Mouse (Mus musculus) hindbrain, embryonic 11.5 days (tissue): ENCODE measurements around the gene Fhod1. TPM values are rescaled to one million over a fixed set of nuclear protein-coding genes. Genes with fewer than 3 reads are reported as not detected.

Experiments
- ATAC-seq: fragments of 200-750 bp; cut with Nextera tagmentation; 2 replicates; pipeline ENCODE4 v1.8.0; 2017; ENCODE audit warnings: mild to moderate bottlenecking, moderate TSS enrichment, moderate library complexity; ENCODE audit not compliant: low FRiP score
- DNase-seq: peaks from one replicate; pipeline ENCODE4 v3.0.0-alpha.2; 2015; ENCODE audit warnings: low spot score
- H3K27ac ChIP-seq: fragments of 300-500 bp; sonication (generic); 2 replicates; pipeline ENCODE4 v1.5.1; 2014; ENCODE audit warnings: mild to moderate bottlenecking, low read depth, low read length
- H3K27me3 ChIP-seq: fragments of 300-500 bp; sonication (generic); 2 replicates; pipeline ENCODE4 v1.6.1; 2014; ENCODE audit warnings: mild to moderate bottlenecking, low read length, moderate library complexity, mixed read lengths; ENCODE audit not compliant: control insufficient read depth, insufficient read depth
- H3K36me3 ChIP-seq: fragments of 300-500 bp; sonication (generic); 2 replicates; pipeline ENCODE4 v1.6.1; 2014; ENCODE audit warnings: mild to moderate bottlenecking, low read length, moderate library complexity, mixed read lengths; ENCODE audit not compliant: control insufficient read depth, insufficient read depth
- H3K4me1 ChIP-seq: fragments of 300-500 bp; sonication (generic); replicated peaks from 2 replicates; pipeline ENCODE4 v1.6.1; 2014; ENCODE audit warnings: low read length, mixed read lengths; ENCODE audit not compliant: control insufficient read depth, insufficient read depth
- H3K4me2 ChIP-seq: fragments of 300-500 bp; sonication (generic); replicated peaks from 2 replicates; pipeline ENCODE4 v1.6.1; 2014; ENCODE audit warnings: mild to moderate bottlenecking, low read depth, low read length
- H3K4me3 ChIP-seq: fragments of 300-500 bp; sonication (generic); 2 replicates; pipeline ENCODE4 v1.5.1; 2014; ENCODE audit warnings: low read depth, low read length
- H3K9ac ChIP-seq: fragments of 300-500 bp; sonication (generic); 2 replicates; pipeline ENCODE4 v1.6.1; 2014; ENCODE audit warnings: low read depth, low read length
- H3K9me3 ChIP-seq: fragments of 300-500 bp; sonication (generic); 2 replicates; pipeline ENCODE4 v1.6.1; 2016; ENCODE audit warnings: low read length; ENCODE audit not compliant: control insufficient read depth
- WGBS: fragments of 180-500 bp; shearing (Covaris S2); extraction: QIAGEN DNeasy Blood & Tissue Kit; methylation state at CpG from one replicate; pipeline ENCODE4 v1.1.7; 2014; 5-methylcytosine and 5-hydroxymethylcytosine counted together
- polyA plus RNA-seq: library from polyadenylated mRNA; unstranded; fragments of >200 nt; fragmentation: Nextera tagmentation; extraction: Ambion mirVana; gene quantifications from 2 replicates; pipeline ENCODE4 v1.2.1, GENCODE M21; 2014

Gene Fhod1
- polyA plus RNA-seq, 1 experiment from 2014 or later: 3.6 TPM

DNA sequence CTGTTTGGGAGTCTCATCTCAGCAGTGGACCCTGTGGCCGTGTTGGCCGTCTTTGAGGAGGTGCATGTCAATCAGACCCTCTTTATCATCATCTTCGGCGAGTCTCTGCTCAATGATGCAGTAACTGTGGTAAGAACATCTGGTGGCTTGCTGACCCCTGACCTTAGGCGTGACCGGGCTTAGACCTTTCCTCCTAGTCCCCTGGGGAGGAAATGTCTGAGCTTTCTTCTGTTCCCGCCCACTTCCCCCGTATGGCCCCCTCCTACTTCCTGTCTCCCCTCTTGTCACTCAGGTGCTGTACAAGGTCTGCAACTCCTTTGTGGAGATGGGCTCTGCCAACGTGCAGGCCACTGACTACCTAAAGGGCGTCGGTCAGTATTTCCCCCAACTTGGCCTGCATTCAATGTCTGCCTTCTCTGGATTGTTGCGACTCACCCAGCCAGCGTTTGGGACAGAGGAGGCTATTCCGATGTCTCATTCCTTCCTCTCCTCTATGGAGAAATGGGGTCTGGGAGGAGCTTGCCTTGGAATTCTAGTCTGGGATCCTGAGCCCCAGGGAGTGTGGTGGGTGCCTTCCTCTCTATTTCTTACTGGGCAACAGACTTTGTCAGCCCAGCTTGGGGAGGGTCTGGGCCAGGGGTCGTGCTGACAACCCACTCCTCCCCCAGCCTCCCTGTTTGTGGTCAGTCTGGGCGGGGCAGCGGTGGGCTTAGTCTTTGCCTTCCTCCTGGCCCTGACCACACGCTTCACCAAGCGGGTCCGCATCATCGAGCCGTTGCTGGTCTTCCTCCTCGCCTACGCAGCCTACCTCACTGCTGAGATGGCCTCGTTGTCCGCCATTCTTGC, 7.6 kb upstream of the Fhod1 start:
- 59% methylated on average over 26 of the region's 26 CpGs for WGBS
- H3K27ac ChIP-seq: no peak overlapping the region

GRCm38 (mm10) chr8:105354549-105354948, 6.8 kb upstream of the Fhod1 start:
- no peak for ATAC-seq
- Histone ChIP-seq H3K9ac (no peak overlapping the region), H3K4me1 (peaks cover 2% of the 10 kb centered on the region; the same call in 1 of the 2 replicates), H3K4me2 (no peak overlapping the region), H3K9me3 (no peaks in the 10 kb centered on the region), H3K27me3 (no peaks in the 10 kb centered on the region), H3K36me3 (no peaks in the 10 kb centered on the region), H3K27ac (no peak overlapping the region), H3K4me3 (no peak overlapping the region)
- no peak for DNase-seq
- WGBS: 90% methylated on average over 4 of the region's 4 CpGs

More for the DNA sequence above, 7.6 kb upstream of the Fhod1 start:
- peak; percentile 31 for DNase-seq
- no peaks in the 10 kb centered on the region for H3K9me3 ChIP-seq
- H3K4me3 ChIP-seq: no peak overlapping the region
- H3K9ac ChIP-seq: no peak overlapping the region
- H3K4me1 ChIP-seq: peaks cover 2% of the 10 kb centered on the region; the same call in 1 of the 2 replicates
- no peaks in the 10 kb centered on the region for H3K27me3 ChIP-seq
- no peak for ATAC-seq
- H3K36me3 ChIP-seq: no peaks in the 10 kb centered on the region
- H3K4me2 ChIP-seq: no peak overlapping the region

- DNase-seq (no peak), ATAC-seq (no peak)
- H3K36me3 ChIP-seq: no peaks in the 10 kb centered on the region
- no peak overlapping the region for H3K9ac ChIP-seq
- no peak overlapping the region for H3K4me3 ChIP-seq
- no peaks in the 10 kb centered on the region for H3K9me3 ChIP-seq
- H3K27me3 ChIP-seq: no peaks in the 10 kb centered on the region
- 0 out of 2 replicates have a peak, but pooled peaks cover 2% of the 10 kb centered on the region for H3K4me1 ChIP-seq
- H3K4me2 ChIP-seq: no peak overlapping the region
- no peak overlapping the region for H3K27ac ChIP-seq
- WGBS: 81% methylated on average over 8 of the region's 8 CpGs
Observed at GRCm38 (mm10) chr8:105353583-105354135, 5.9 kb upstream of the Fhod1 start.

DNA sequence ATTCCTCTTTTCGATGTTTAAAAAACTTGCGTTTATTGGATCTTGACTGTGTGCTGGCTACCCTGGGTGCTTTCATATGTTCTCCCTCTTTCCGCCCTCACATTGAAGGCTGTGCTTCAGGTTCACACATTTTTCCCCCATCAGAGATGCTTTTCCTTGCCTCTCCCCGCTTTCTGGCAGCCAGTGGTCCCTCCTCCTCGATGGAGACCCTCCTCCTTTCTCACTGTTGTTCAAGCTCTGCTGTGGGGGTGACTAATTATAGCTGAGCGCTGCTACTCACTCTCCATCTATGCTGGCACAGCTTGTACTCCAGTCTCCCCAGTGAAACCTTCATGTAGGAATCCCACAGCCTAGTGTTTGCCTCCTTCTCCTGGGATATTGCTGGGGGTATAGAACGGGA, 2.4 kb upstream of the Fhod1 start:
- Histone ChIP-seq H3K36me3 (no peaks in the 10 kb centered on the region), H3K9me3 (no peaks in the 10 kb centered on the region), H3K9ac (no peak overlapping the region), H3K27ac (no peak overlapping the region), H3K4me1 (peaks cover 4% of the 10 kb centered on the region; the same call in 1 of the 2 replicates), H3K4me2 (peak overlapping the region; percentile 98), H3K27me3 (no peaks in the 10 kb centered on the region), H3K4me3 (no peak overlapping the region)
- 49% methylated on average over 7 of the region's 7 CpGs for WGBS
- ATAC-seq (no peak), DNase-seq (peak; percentile 27)

GRCm38 (mm10) chr8:105349096-105349771, 1.5 kb upstream of the Fhod1 start:
- Histone ChIP-seq H3K27me3 (no peaks in the 10 kb centered on the region), H3K4me1 (peaks cover 2% of the 10 kb centered on the region; the same call in 1 of the 2 replicates), H3K36me3 (no peaks in the 10 kb centered on the region), H3K9ac (peak overlapping the region; percentile 61), H3K27ac (0 out of 2 replicates have a peak overlapping the region, but pooled peaks have one; percentile 14), H3K4me2 (peak overlapping the region; percentile 98), H3K4me3 (peak overlapping the region; percentile 62), H3K9me3 (no peaks in the 10 kb centered on the region)
- peak; percentile 45 for DNase-seq
- peak; percentile 38 for ATAC-seq
- WGBS: 0% methylated on average over 35 of the region's 48 CpGs

DNA sequence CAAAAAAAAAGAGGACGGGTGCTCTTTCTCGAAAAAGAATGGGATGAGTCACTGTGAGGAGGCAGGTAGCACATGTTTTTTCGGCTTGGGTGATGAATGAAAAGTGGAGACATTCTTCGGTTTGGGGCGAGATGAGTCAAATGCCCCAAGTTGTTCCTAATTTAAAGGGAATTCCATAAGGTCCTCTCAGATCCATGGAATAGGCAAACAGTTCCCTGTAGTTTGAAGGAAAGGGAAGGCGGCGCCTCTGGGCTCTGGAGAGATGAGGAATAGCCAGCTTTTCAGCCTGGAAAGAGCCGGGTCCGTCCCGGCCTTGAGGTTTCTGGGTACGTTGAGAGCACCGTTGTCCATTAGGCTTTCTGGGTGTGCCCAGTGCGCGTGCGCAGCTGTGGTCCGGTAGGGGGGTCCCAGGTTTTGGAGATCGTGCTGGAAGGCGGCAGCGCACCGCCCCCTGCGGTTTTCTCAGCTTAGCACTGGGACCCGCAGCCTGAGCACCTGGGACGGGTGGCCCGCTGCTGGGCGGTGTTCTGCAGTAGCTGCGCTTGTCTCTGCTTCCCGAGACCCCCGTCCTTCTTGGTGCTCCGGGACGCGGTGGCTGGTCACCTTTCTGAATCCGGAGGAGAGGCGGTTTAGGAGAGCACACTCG, 820 bp upstream of the Fhod1 start, which contains the start of gene Slc9a5:
Slc9a5 (plus strand) TSS at position 394 of the 646 bp plus-strand sequence.
- H3K27me3 ChIP-seq: no peaks in the 10 kb centered on the region
- H3K9ac ChIP-seq: peak within 1 kb of the TSS; percentile 61
- H3K4me1 ChIP-seq: peaks cover 2% of the 10 kb centered on the region; the same call in 1 of the 2 replicates
- DNase-seq (peak; percentile 82), ATAC-seq (peak; percentile 34)
- no peaks in the 10 kb centered on the region for H3K36me3 ChIP-seq
- H3K4me3 ChIP-seq: peak within 1 kb of the TSS; percentile 62
- H3K9me3 ChIP-seq: no peaks in the 10 kb centered on the region
- H3K27ac ChIP-seq: peak within 1 kb of the TSS; percentile 58; the same call in 1 of the 2 replicates
- peak within 1 kb of the TSS; percentile 98 for H3K4me2 ChIP-seq
- WGBS: 1% methylated on average over 34 of the region's 34 CpGs

DNA sequence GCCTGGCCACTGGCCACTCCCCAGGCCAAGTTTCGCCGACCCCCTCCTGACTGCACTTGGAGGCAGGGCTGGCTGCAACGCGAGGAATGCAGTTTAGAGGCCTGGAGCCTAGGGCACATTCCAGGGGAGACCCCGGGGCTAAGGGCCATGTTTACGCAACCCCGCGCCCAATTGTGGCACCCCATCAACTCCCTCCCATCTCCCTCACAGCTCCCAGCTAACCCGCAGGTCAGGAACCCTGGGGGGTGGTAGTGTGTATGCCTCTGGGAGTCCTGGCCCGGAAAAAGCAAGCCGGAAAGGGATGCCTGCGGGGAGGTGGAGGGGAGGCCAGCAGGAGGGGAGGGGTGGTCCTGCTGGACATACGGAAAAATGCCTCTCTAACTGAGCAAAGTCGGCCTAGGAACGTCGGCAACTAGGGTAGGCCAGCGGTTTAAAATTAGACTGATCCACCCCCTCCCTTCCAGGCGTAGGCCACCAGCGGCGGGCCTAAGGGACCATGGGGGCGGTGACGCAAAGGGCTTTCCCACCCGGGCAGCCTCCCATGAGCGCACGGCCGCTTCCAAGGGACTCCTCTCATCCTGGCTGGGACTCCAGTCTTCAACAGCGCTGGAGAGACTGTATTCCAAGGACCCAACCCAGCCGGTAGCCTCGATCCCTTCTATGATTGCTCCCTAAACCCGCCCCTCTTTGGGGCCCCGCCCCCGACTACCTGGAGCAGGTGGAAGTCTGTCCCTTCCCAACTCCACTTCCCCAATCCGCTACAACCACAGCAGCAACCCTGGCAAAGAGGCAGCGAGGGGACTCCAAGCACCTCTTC, 934 bp downstream of the Fhod1 start:
- Histone ChIP-seq H3K9me3 (no peaks in the 10 kb centered on the region), H3K27me3 (no peaks in the 10 kb centered on the region), H3K4me3 (peak overlapping the region; percentile 62), H3K4me1 (peaks cover 2% of the 10 kb centered on the region; the same call in 1 of the 2 replicates), H3K4me2 (peak overlapping the region; percentile 98), H3K9ac (peak overlapping the region; percentile 61), H3K27ac (no peak overlapping the region), H3K36me3 (no peaks in the 10 kb centered on the region)
- ATAC-seq (peak; percentile 25), DNase-seq (peak; percentile 60)
- WGBS: 2% methylated on average over 34 of the region's 34 CpGs
